Mouse (Mus musculus): ENCODE measurements around the gene Ier2. TPM values are rescaled to one million over a fixed set of nuclear protein-coding genes. Genes with fewer than 3 reads are reported as not detected.

Ier2 gene
- polyA plus RNA-seq (2017; shearing (Covaris generic)) = 10 to 100 TPM; 39.5 to 42.6 TPM

GRCm38 (mm10) chr8:84662581-84663065 lies at the start of gene Ier2:
Gene Ier2, minus strand, starts transcription at chr8:84662852.
- ATAC-seq = peak; percentile 53

- no peak for ATAC-seq
These were observed 49.5 kb upstream of the Ier2 start for GRCm38 (mm10) chr8:84711933-84712758.

- no peak for ATAC-seq
These were observed 48.7 kb upstream of the Ier2 start for GRCm38 (mm10) chr8:84711312-84711711.

GRCm38 (mm10) chr8:84709931-84710330 lies 47.3 kb upstream of the Ier2 start:
- ATAC-seq = no peak

- peak; percentile 80 for ATAC-seq
These were observed 46.3 kb upstream of the Ier2 start for GRCm38 (mm10) chr8:84708774-84709475.

- ATAC-seq = no peak
These were observed 45.5 kb upstream of the Ier2 start for GRCm38 (mm10) chr8:84708071-84708541.

GRCm38 (mm10) chr8:84707267-84707883 lies 44.7 kb upstream of the Ier2 start:
- no peak for ATAC-seq

- ATAC-seq = no peak
These were observed 44.1 kb upstream of the Ier2 start for GRCm38 (mm10) chr8:84706610-84707266.

- no peak for ATAC-seq
These were observed 43.3 kb upstream of the Ier2 start for GRCm38 (mm10) chr8:84705960-84706359.

- ATAC-seq = no peak
These were observed 42.5 kb upstream of the Ier2 start for GRCm38 (mm10) chr8:84704867-84705831.

GRCm38 (mm10) chr8:84704356-84704755 lies 41.7 kb upstream of the Ier2 start:
- peak; percentile 60 for ATAC-seq

GRCm38 (mm10) chr8:84703466-84704249 lies 41.0 kb upstream of the Ier2 start:
- ATAC-seq = peak; percentile 57

- no peak for ATAC-seq
These were observed 40.4 kb upstream of the Ier2 start for GRCm38 (mm10) chr8:84702963-84703465.

- ATAC-seq = no peak
These were observed 39.9 kb upstream of the Ier2 start for GRCm38 (mm10) chr8:84702561-84702960.

- ATAC-seq = no peak
These were observed 38.6 kb upstream of the Ier2 start, which contains the start of gene Lyl1 for GRCm38 (mm10) chr8:84700941-84701911. Gene Lyl1, plus strand, starts transcription at chr8:84701457.

- ATAC-seq = no peak
These were observed 37.9 kb upstream of the Ier2 start for GRCm38 (mm10) chr8:84700526-84700925.

- peak; percentile 38 for ATAC-seq
These were observed 37.2 kb upstream of the Ier2 start for GRCm38 (mm10) chr8:84699861-84700322.

GRCm38 (mm10) chr8:84698929-84699401 lies 36.3 kb upstream of the Ier2 start:
- no peak for ATAC-seq

- ATAC-seq = no peak
These were observed 35.6 kb upstream of the Ier2 start for GRCm38 (mm10) chr8:84698288-84698687.
